In genomic region chr10:128210954-128211353, GRCm38 (mm10) we compare ENCODE assay signal across 8 mouse cellular contexts. TPM values are rescaled to one million over a fixed set of nuclear protein-coding genes. Genes with fewer than 3 reads are reported as not detected.
DNase-seq lines count a peak whose midpoint lies in the region; ATAC-seq and TF ChIP-seq lines count a peak whose summit lies in the region.

No protein-coding gene starts in this region.

- H3K4me1 ChIP-seq in heart, embryonic 10.5 days: peaks cover 16% of the 10 kb centered on the region
- H3K4me1 ChIP-seq in CH12.LX (ENCODE audit: control insufficient read depth in 1 of 2, insufficient read depth in 2 of 2): peaks cover 9 to 46% of the 10 kb centered on the region in 2 experiments
- peaks cover 9% of the 10 kb centered on the region for H3K4me1 ChIP-seq in embryonic facial prominence, embryonic 12.5 days
- peaks cover 5% of the 10 kb centered on the region; the same call in 1 of the 2 replicates for H3K4me1 ChIP-seq in hindbrain, postnatal 0 days (ENCODE audit: insufficient read depth, low read length)

- TF ChIP-seq CTCF in CH12.LX (conservative IDR thresholded peaks at IDR 0.05 in 1 of 2, IDR thresholded peaks at IDR 0.05 in 1 of 2; ENCODE audit: low read depth in 2 of 2, low read length in 2 of 2): no peak
- no peak for TF ChIP-seq CTCF in hindbrain, postnatal 0 days (IDR thresholded peaks at IDR 0.05; ENCODE audit: low read depth)

- peak overlapping the region; percentile 86 for H3K9ac ChIP-seq in CH12.LX (ENCODE audit: insufficient read depth, low read depth)
- H3K9ac ChIP-seq in embryonic facial prominence, embryonic 12.5 days: peak overlapping the region; percentile 56
- peak overlapping the region; percentile 63 for H3K9ac ChIP-seq in hindbrain, postnatal 0 days (replicated peaks; ENCODE audit: low read length)

- no peak for TF ChIP-seq POLR2A in CH12.LX (IDR thresholded peaks at IDR 0.05; ENCODE audit: low read depth, low read length)

- H3K27ac ChIP-seq in heart, embryonic 10.5 days: peak overlapping the region; percentile 86
- no peak overlapping the region for H3K27ac ChIP-seq in CH12.LX (ENCODE audit: insufficient read depth, low read depth)
- H3K27ac ChIP-seq in embryonic facial prominence, embryonic 12.5 days: no peak overlapping the region
- no peak overlapping the region for H3K27ac ChIP-seq in hindbrain, postnatal 0 days

- in situ Hi-C loops in CH12.LX (cut with MboI; ENCODE audit: low pct_ligation_motif_present, low pct_unique_long_range_greater_than_20kb, low sequenced_read_pairs): no loop called here

- no peak for TF ChIP-seq EP300 in CH12.LX (IDR thresholded peaks at IDR 0.05; ENCODE audit: low read length)

- H3K79me2 ChIP-seq in CH12.LX (replicated peaks; ENCODE audit: control insufficient read depth, extremely low read depth, insufficient read depth, poor library complexity, severe bottlenecking): peaks cover 16% of the 10 kb centered on the region

- WGBS in heart, embryonic 10.5 days: 29% methylated on average over 14 of the region's 14 CpGs
- 26% methylated on average over 14 of the region's 14 CpGs for WGBS in embryonic facial prominence, embryonic 12.5 days
- WGBS in hindbrain, postnatal 0 days: 29% methylated on average over 14 of the region's 14 CpGs

- H3K36me3 ChIP-seq in heart, embryonic 10.5 days: peaks cover 19% of the 10 kb centered on the region; the same call in 1 of the 2 replicates
- peaks cover 3 to 29% of the 10 kb centered on the region in 2 experiments for H3K36me3 ChIP-seq in CH12.LX (replicated peaks in 1 of 2; ENCODE audit: control insufficient read depth in 1 of 2, insufficient read depth in 1 of 2, low read length in 1 of 2)
- H3K36me3 ChIP-seq in embryonic facial prominence, embryonic 12.5 days: 0 out of 2 replicates have a peak, but pooled peaks cover 3% of the 10 kb centered on the region
- H3K36me3 ChIP-seq in hindbrain, postnatal 0 days (ENCODE audit: insufficient read depth, low read length): no peaks in the 10 kb centered on the region

- peak overlapping the region; percentile 24 for H3K4me2 ChIP-seq in CH12.LX (ENCODE audit: insufficient read depth, low read depth, poor library complexity, severe bottlenecking)
- H3K4me2 ChIP-seq in embryonic facial prominence, embryonic 12.5 days (replicated peaks): peak overlapping the region; percentile 67
- H3K4me2 ChIP-seq in hindbrain, postnatal 0 days (ENCODE audit: low read depth, low read length): peak overlapping the region; percentile 90

- H3K9me3 ChIP-seq in heart, embryonic 10.5 days: no peaks in the 10 kb centered on the region
- no peaks in the 10 kb centered on the region for H3K9me3 ChIP-seq in CH12.LX (replicated peaks; ENCODE audit: low read length)
- H3K9me3 ChIP-seq in embryonic facial prominence, embryonic 12.5 days: no peaks in the 10 kb centered on the region
- no peaks in the 10 kb centered on the region for H3K9me3 ChIP-seq in hindbrain, postnatal 0 days (ENCODE audit: low read length)

- dilution Hi-C loops in CH12.LX (cut with MboI; ENCODE audit: extremely low pct_ligation_motif_present, extremely low pct_unique_long_range_greater_than_20kb, low sequenced_read_pairs): no loop called here

- H3K4me3 ChIP-seq in heart, embryonic 10.5 days: peak overlapping the region; percentile 84
- H3K4me3 ChIP-seq in CH12.LX (replicated peaks in 1 of 3; ENCODE audit: low read depth in 2 of 3, low read length in 2 of 3, poor library complexity in 1 of 3): peak overlapping the region; percentile 80 to 96 (median 82)
- H3K4me3 ChIP-seq in embryonic facial prominence, embryonic 12.5 days: peak overlapping the region; percentile 58
- peak overlapping the region; percentile 52 for H3K4me3 ChIP-seq in hindbrain, postnatal 0 days (ENCODE audit: low read length)

- peaks cover 17% of the 10 kb centered on the region for H3K27me3 ChIP-seq in heart, embryonic 10.5 days (ENCODE audit: insufficient read depth, poor library complexity, severe bottlenecking)
- no peaks in the 10 kb centered on the region for H3K27me3 ChIP-seq in CH12.LX (replicated peaks)
- peaks cover 5% of the 10 kb centered on the region; the same call in 1 of the 2 replicates for H3K27me3 ChIP-seq in embryonic facial prominence, embryonic 12.5 days
- H3K27me3 ChIP-seq in hindbrain, postnatal 0 days (ENCODE audit: insufficient read depth, low read length): no peaks in the 10 kb centered on the region

- no peak for TF ChIP-seq RAD21 in CH12.LX (IDR thresholded peaks at IDR 0.05; ENCODE audit: low read depth, low read length)

- ATAC-seq in embryonic facial prominence, embryonic 12.5 days (ENCODE audit: insufficient number of reproducible peaks, insufficient read depth, low FRiP score, low TSS enrichment): peak; percentile 48; the same call in 1 of the 2 replicates
- no peak; the same call in 1 of the 2 replicates for ATAC-seq in hindbrain, postnatal 0 days

- no peak for DNase-seq in heart, embryonic 10.5 days (ENCODE audit: low spot score)
- DNase-seq in heart, postnatal 4 days: no peak
- DNase-seq in CH12.LX (ENCODE audit: extremely low read depth): no peak
- no peak for DNase-seq in hindbrain, postnatal 0 days (ENCODE audit: low spot score)
- peak; percentile 3 for DNase-seq in lung, postnatal 14 days
- no peak for DNase-seq in embryo, embryonic 9.5 days (ENCODE audit: extremely low spot score)
- DNase-seq in embryo, embryonic 10.5 days (ENCODE audit: low spot score): no peak

TF ChIP-seq in CH12.LX, 34 proteins besides CTCF, POLR2A, EP300 and RAD21:
- TF ChIP-seq E2F4 (IDR thresholded peaks at IDR 0.05; ENCODE audit: insufficient replicate concordance, low read depth, low read length) (no peak), ELF1 (IDR thresholded peaks at IDR 0.05; ENCODE audit: low read depth, low read length) (peak; percentile 65), JUND (conservative IDR thresholded peaks at IDR 0.05; ENCODE audit: low read depth, low read length) (no peak), POLR2AphosphoS2 (IDR thresholded peaks at IDR 0.05; ENCODE audit: low read depth, low read length) (no peak; the same call in 1 of the 2 replicates)

RNA-seq across cellular contexts. Expression of gene Spryd4, which starts 0.7 kb away (rescaled TPM):
- 37.9 and 41.9 TPM in 2 replicates for polyA plus RNA-seq in heart, embryonic 10.5 days (2016; fragmentation: Nextera tagmentation; extraction: Ambion mirVana)
- total RNA-seq in heart, postnatal 4 days (2021): 10 to 100 TPM; 39.6 to 41.5 TPM
- total RNA-seq in CH12.LX (2012; rRNA removed) (24.2 and 32.4 TPM in 2 replicates), CH12.LX (2014; rRNA removed) (48.8 and 50.2 TPM in 2 replicates)
- polyA plus RNA-seq in CH12.LX (2012; ENCODE audit: insufficient read length, low read depth): 38.6 and 39.2 TPM in 2 replicates
- polyA plus RNA-seq in embryonic facial prominence, embryonic 12.5 days (2016; fragmentation: Nextera tagmentation; extraction: Ambion mirVana): 31.1 TPM in 2 replicates
- 25.8 and 29.6 TPM in 2 replicates for total RNA-seq in hindbrain, postnatal 0 days (2014; rRNA removed)
- polyA plus RNA-seq in hindbrain, postnatal 0 days (2015; fragmentation: Nextera tagmentation; extraction: Ambion mirVana): 22.3 and 24.5 TPM in 2 replicates

RNA-seq across cellular contexts. Expression of gene Mip, which starts 14.7 kb away (rescaled TPM):
- not detected in 2 replicates for polyA plus RNA-seq in heart, embryonic 10.5 days (2016; fragmentation: Nextera tagmentation; extraction: Ambion mirVana)
- total RNA-seq in heart, postnatal 4 days (2021): not detected
- total RNA-seq in CH12.LX (2012; rRNA removed): not detected in 2 replicates
- not detected in 2 replicates for total RNA-seq in CH12.LX (2014; rRNA removed)
- not detected in 2 replicates for polyA plus RNA-seq in CH12.LX (2012; ENCODE audit: insufficient read length, low read depth)
- 0.69 and 1.1 TPM in 2 replicates for polyA plus RNA-seq in embryonic facial prominence, embryonic 12.5 days (2016; fragmentation: Nextera tagmentation; extraction: Ambion mirVana)
- 0.21 and 0.25 TPM in 2 replicates for total RNA-seq in hindbrain, postnatal 0 days (2014; rRNA removed)
- not detected in 2 replicates for polyA plus RNA-seq in hindbrain, postnatal 0 days (2015; fragmentation: Nextera tagmentation; extraction: Ambion mirVana)

RNA-seq across cellular contexts. Expression of gene Gls2, which starts 16.7 kb away (rescaled TPM):
- polyA plus RNA-seq in heart, embryonic 10.5 days (2016; fragmentation: Nextera tagmentation; extraction: Ambion mirVana): 0.86 and 1.1 TPM in 2 replicates
- 1 to 10 TPM in 1 of 2 experiments, under 1 TPM in 1; 0.48 to 1.2 TPM for total RNA-seq in heart, postnatal 4 days (2021)
- total RNA-seq in CH12.LX (2012; rRNA removed) (1.8 and 2.2 TPM in 2 replicates), CH12.LX (2014; rRNA removed) (1.9 and 2.0 TPM in 2 replicates)
- 0.86 and 1.8 TPM in 2 replicates for polyA plus RNA-seq in CH12.LX (2012; ENCODE audit: insufficient read length, low read depth)
- polyA plus RNA-seq in embryonic facial prominence, embryonic 12.5 days (2016; fragmentation: Nextera tagmentation; extraction: Ambion mirVana): 1.1 and 2.7 TPM in 2 replicates
- 1.9 and 6.4 TPM in 2 replicates for total RNA-seq in hindbrain, postnatal 0 days (2014; rRNA removed)
- polyA plus RNA-seq in hindbrain, postnatal 0 days (2015; fragmentation: Nextera tagmentation; extraction: Ambion mirVana): 1.7 and 2.4 TPM in 2 replicates

RNA-seq across cellular contexts. Expression of gene Timeless, which starts 20.9 kb away (rescaled TPM):
- 48.1 and 69.3 TPM in 2 replicates for polyA plus RNA-seq in heart, embryonic 10.5 days (2016; fragmentation: Nextera tagmentation; extraction: Ambion mirVana)
- 10 to 100 TPM; 24.5 to 28.7 TPM for total RNA-seq in heart, postnatal 4 days (2021)
- 47.2 and 51.5 TPM in 2 replicates for total RNA-seq in CH12.LX (2012; rRNA removed)
- total RNA-seq in CH12.LX (2014; rRNA removed): 31.7 and 38.6 TPM in 2 replicates
- 65.9 and 80.3 TPM in 2 replicates for polyA plus RNA-seq in CH12.LX (2012; ENCODE audit: insufficient read length, low read depth)
- 80.9 and 81.5 TPM in 2 replicates for polyA plus RNA-seq in embryonic facial prominence, embryonic 12.5 days (2016; fragmentation: Nextera tagmentation; extraction: Ambion mirVana)
- 13.0 and 15.6 TPM in 2 replicates for total RNA-seq in hindbrain, postnatal 0 days (2014; rRNA removed)
- polyA plus RNA-seq in hindbrain, postnatal 0 days (2015; fragmentation: Nextera tagmentation; extraction: Ambion mirVana): 15.2 and 17.0 TPM in 2 replicates

RNA-seq across cellular contexts. Expression of gene Rbms2, which starts 30.9 kb away (rescaled TPM):
- 32.5 and 38.6 TPM in 2 replicates for polyA plus RNA-seq in heart, embryonic 10.5 days (2016; fragmentation: Nextera tagmentation; extraction: Ambion mirVana)
- total RNA-seq in heart, postnatal 4 days (2021): 10 to 100 TPM; 95.9 to 97.3 TPM
- 9.4 and 9.8 TPM in 2 replicates for total RNA-seq in CH12.LX (2012; rRNA removed)
- 8.5 and 9.1 TPM in 2 replicates for total RNA-seq in CH12.LX (2014; rRNA removed)
- 36.6 and 48.2 TPM in 2 replicates for polyA plus RNA-seq in CH12.LX (2012; ENCODE audit: insufficient read length, low read depth)
- 31.7 and 33.6 TPM in 2 replicates for polyA plus RNA-seq in embryonic facial prominence, embryonic 12.5 days (2016; fragmentation: Nextera tagmentation; extraction: Ambion mirVana)
- 11.7 and 13.2 TPM in 2 replicates for total RNA-seq in hindbrain, postnatal 0 days (2014; rRNA removed)
- 7.3 and 8.9 TPM in 2 replicates for polyA plus RNA-seq in hindbrain, postnatal 0 days (2015; fragmentation: Nextera tagmentation; extraction: Ambion mirVana)

Comparison
In these comparisons a context has a peak if more than half of its experiments do, and no peak if none do; other contexts are left out.
1. H3K4me2 ChIP-seq: peak in every context shown above with its lines; median percentile 90 in hindbrain, postnatal 0 days; 67 in embryonic facial prominence, embryonic 12.5 days; 24 in CH12.LX.